17 mouse cellular contexts compared by ENCODE assay signal in genomic region chr5:37066703-37067568, GRCm38 (mm10). TPM values are rescaled to one million over a fixed set of nuclear protein-coding genes. Genes with fewer than 3 reads are reported as not detected.
DNase-seq lines count a peak whose midpoint lies in the region; ATAC-seq and TF ChIP-seq lines count a peak whose summit lies in the region.
"Had no signal": no experiment of that assay in that cellular context is flagged by ENCODE, and none has a peak within 500 bp of the region (broad histone marks: within the 10 kb centered on the region; RNA-seq: fewer than 3 reads in every experiment).

No protein-coding gene starts in this region.

- 49% methylated on average over 8 of the region's 8 CpGs for WGBS in lung, adult 2 months

- DNase-seq in lung, postnatal 36 days, result peak; percentile 38
- no peak for DNase-seq in lung, adult 2 months
- peak; percentile 93 for DNase-seq in thymus, postnatal 0 days (ENCODE audit: low spot score)
- no peak for DNase-seq in layer of hippocampus, postnatal 14 days (ENCODE audit: low spot score in 2 of 2)
- no peak for DNase-seq in kidney, adult 8-10 months
- no peak for DNase-seq in layer of hippocampus, postnatal 10 days (ENCODE audit: low spot score in 2 of 2)
- DNase-seq: cerebellum, postnatal 14 days; heart, adult 11 months; heart, postnatal 14 days; left cerebral cortex, postnatal 4 days had no signal

- peak; percentile 97 for ATAC-seq in CD4-positive, CD25-positive, alpha-beta regulatory T cell, adult 4 months
- ATAC-seq: forebrain, embryonic 16.5 days; intestine, embryonic 15.5 days had no signal

- H3K27me3 ChIP-seq in megakaryocyte, embryonic 14.5 days (replicated peaks), result peaks cover 8% of the 10 kb centered on the region
- H3K27me3 ChIP-seq: intestine, embryonic 15.5 days had no signal

- no peaks in the 10 kb centered on the region for H3K4me1 ChIP-seq in lung, adult 2 months (ENCODE audit: control insufficient read depth, insufficient read depth, low read length)
- peaks cover 18% of the 10 kb centered on the region for H3K4me1 ChIP-seq in megakaryocyte, embryonic 14.5 days

- no peaks in the 10 kb centered on the region for H3K36me3 ChIP-seq in megakaryocyte, embryonic 14.5 days (replicated peaks; ENCODE audit: low read length)
- H3K36me3 ChIP-seq: intestine, embryonic 15.5 days; midbrain, embryonic 10.5 days had no signal

- no peak overlapping the region for H3K4me3 ChIP-seq in lung, adult 2 months (replicated peaks; ENCODE audit: extremely low read depth, low read depth, low read length)
- H3K4me3 ChIP-seq in megakaryocyte, embryonic 14.5 days (replicated peaks), result peak overlapping the region; percentile 16
- H3K4me3 ChIP-seq: intestine, embryonic 15.5 days; midbrain, embryonic 10.5 days had no signal

- no peak for TF ChIP-seq CTCF in lung, adult 2 months (IDR thresholded peaks at IDR 0.05; ENCODE audit: insufficient read depth, low read length)

- no peak for TF ChIP-seq POLR2A in lung, adult 2 months (IDR thresholded peaks at IDR 0.05; ENCODE audit: borderline replicate concordance, extremely low read depth, low read depth, low read length)

- H3K9me3 ChIP-seq in megakaryocyte, embryonic 14.5 days, result peaks cover 3% of the 10 kb centered on the region; the same call in 1 of the 2 replicates
- H3K9me3 ChIP-seq: intestine, embryonic 15.5 days; midbrain, embryonic 10.5 days had no signal

RNA-seq across cellular contexts. Expression of gene Gm1043, which starts 18.2 kb away (rescaled TPM):
- polyA plus RNA-seq in lung, adult 2 months (2012; rRNA removed), result 0.28 and 0.38 TPM in 2 replicates
- polyA plus RNA-seq in CD4-positive, CD25-positive, alpha-beta regulatory T cell, adult 4 months (2017; shearing (Covaris generic)), result 1 to 10 TPM; 2.4 to 4.2 TPM
- polyA plus RNA-seq in megakaryocyte, embryonic 14.5 days (2012; ENCODE audit: insufficient read depth, low replicate concordance), result not detected in 2 replicates
- 0.22 and 0.27 TPM in 2 replicates for polyA plus RNA-seq in thymus, postnatal 0 days (2015; fragmentation: Nextera tagmentation; extraction: Ambion mirVana)
- 10 to 100 TPM; 17.5 to 21.6 TPM for total RNA-seq in layer of hippocampus, postnatal 14 days (2021)
- 10 to 100 TPM; 16.5 to 18.4 TPM for total RNA-seq in layer of hippocampus, postnatal 10 days (2021)
- total RNA-seq: ES-E14 had no signal
- polyA plus RNA-seq: liver, embryonic 16.5 days had no signal

Comparison
In these comparisons a context has a peak if more than half of its experiments do, and no peak if none do; other contexts are left out.
1. DNase-seq: peak in lung, postnatal 36 days (single experiment) and thymus, postnatal 0 days (single experiment); none in lung, adult 2 months (single experiment), layer of hippocampus, postnatal 14 days (0 of 2), kidney, adult 8-10 months (0 of 2) and layer of hippocampus, postnatal 10 days (0 of 2).